Mouse (Mus musculus) heart, embryonic 10.5 days (tissue): ENCODE results near the gene Mpst. TPM values are rescaled to one million over a fixed set of nuclear protein-coding genes. Genes with fewer than 3 reads are reported as not detected.
A peak's percentile ranks its signal among the peaks of the same experiment; 100 is the strongest.

ENCODE experiments used
- DNase-seq: peaks from one replicate; pipeline ENCODE4 v3.0.0-alpha.2; 2017; ENCODE audit warnings: low spot score
- H3K27ac ChIP-seq: fragments of 300-500 bp; sonication (generic); 2 replicates; pipeline ENCODE4 v1.5.1; 2016; ENCODE audit warnings: mild to moderate bottlenecking
- H3K27me3 ChIP-seq: fragments of 300-500 bp; sonication (generic); 2 replicates; pipeline ENCODE4 v1.6.1; 2016; ENCODE audit warnings: mild to moderate bottlenecking; ENCODE audit not compliant: poor library complexity, insufficient read depth, severe bottlenecking
- H3K36me3 ChIP-seq: fragments of 300-500 bp; sonication (generic); 2 replicates; pipeline ENCODE4 v1.6.1; 2016; ENCODE audit warnings: mild to moderate bottlenecking, moderate library complexity
- H3K4me1 ChIP-seq: fragments of 300-500 bp; sonication (generic); 2 replicates; pipeline ENCODE4 v1.6.1; 2016; ENCODE audit warnings: mild to moderate bottlenecking
- H3K4me3 ChIP-seq: fragments of 300-500 bp; sonication (generic); 2 replicates; pipeline ENCODE4 v1.5.1; 2016; ENCODE audit warnings: mild to moderate bottlenecking, moderate library complexity
- H3K9me3 ChIP-seq: fragments of 300-500 bp; sonication (generic); 2 replicates; pipeline ENCODE4 v1.6.1; 2016; ENCODE audit warnings: mild to moderate bottlenecking, moderate library complexity
- WGBS: fragments of 180-500 bp; shearing (Covaris S2); methylation state at CpG from one replicate; pipeline ENCODE4 v1.1.7; 2016; 5-methylcytosine and 5-hydroxymethylcytosine counted together
- polyA plus RNA-seq: library from polyadenylated mRNA; unstranded; fragments of >200 nt; fragmentation: Nextera tagmentation; extraction: Ambion mirVana; gene quantifications from 2 replicates; pipeline ENCODE4 v1.2.1, GENCODE M21; 2016

Gene Mpst
- polyA plus RNA-seq, 1 experiment from 2014 or later: 1.4 TPM

- Histone ChIP-seq H3K9me3 (no peaks in the 10 kb centered on the region), H3K27me3 (peaks cover 23% of the 10 kb centered on the region), H3K4me1 (peaks cover 45% of the 10 kb centered on the region), H3K36me3 (peaks cover 32% of the 10 kb centered on the region), H3K27ac (0 out of 2 replicates have a peak overlapping the region, but pooled peaks have one; percentile 3), H3K4me3 (no peak overlapping the region)
- no peak for DNase-seq
- 87% methylated on average over 10 of the region's 10 CpGs for WGBS
Measured at GRCm38 (mm10) chr15:78430874-78431273, 24.7 kb downstream of the Mpst start.

- H3K27ac ChIP-seq: no peak overlapping the region
- H3K9me3 ChIP-seq: no peaks in the 10 kb centered on the region
- 80% methylated on average over 7 of the region's 7 CpGs for WGBS
- no peak overlapping the region for H3K4me3 ChIP-seq
- peaks cover 33% of the 10 kb centered on the region for H3K36me3 ChIP-seq
- peaks cover 31% of the 10 kb centered on the region for H3K27me3 ChIP-seq
- peaks cover 53% of the 10 kb centered on the region for H3K4me1 ChIP-seq
- DNase-seq: no peak
Measured at GRCm38 (mm10) chr15:78431541-78432121, 25.4 kb downstream of the Mpst start.

DNA sequence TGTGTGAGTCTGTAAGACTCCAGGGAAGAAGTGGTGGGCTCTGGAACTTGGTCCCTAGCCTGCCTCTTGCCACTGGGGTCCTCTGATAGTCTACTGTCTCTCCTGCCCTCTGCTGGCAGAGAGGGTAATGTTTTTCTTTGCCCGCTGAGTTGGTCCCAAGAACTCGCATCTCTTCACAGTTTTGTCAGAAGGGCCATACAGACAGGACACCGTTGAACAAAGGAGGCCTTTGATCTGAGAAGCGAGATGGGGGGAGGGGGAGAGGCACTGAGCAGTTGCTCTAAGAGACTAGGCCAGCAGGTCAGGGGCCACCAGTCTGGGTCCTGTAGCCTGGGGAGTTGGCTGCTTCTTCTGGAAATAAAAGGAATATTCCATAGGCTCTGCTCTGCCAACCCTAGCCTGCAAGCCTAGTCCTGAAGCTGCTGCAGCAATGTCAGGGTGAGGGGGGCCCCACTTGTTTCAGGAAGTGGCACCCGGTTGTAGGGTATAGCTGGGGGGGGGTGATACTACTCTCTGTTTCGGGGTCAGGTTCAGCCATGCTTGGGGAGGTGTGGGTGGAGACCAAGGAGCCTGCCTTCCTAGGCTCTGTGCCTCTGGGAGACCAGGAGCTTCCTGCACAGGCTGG, 28.8 kb downstream of the Mpst start:
- H3K27ac ChIP-seq: peak overlapping the region; percentile 43; the same call in 1 of the 2 replicates
- H3K4me3 ChIP-seq: no peak overlapping the region
- peaks cover 33% of the 10 kb centered on the region for H3K36me3 ChIP-seq
- H3K4me1 ChIP-seq: peaks cover 66% of the 10 kb centered on the region
- H3K27me3 ChIP-seq: peaks cover 39% of the 10 kb centered on the region
- 33% methylated on average over 6 of the region's 6 CpGs for WGBS
- no peaks in the 10 kb centered on the region for H3K9me3 ChIP-seq
- DNase-seq: no peak

- H3K27me3 ChIP-seq: peaks cover 39% of the 10 kb centered on the region
- H3K36me3 ChIP-seq: peaks cover 31% of the 10 kb centered on the region
- no peaks in the 10 kb centered on the region for H3K9me3 ChIP-seq
- H3K4me3 ChIP-seq: no peak overlapping the region
- DNase-seq: no peak
- 0 out of 2 replicates have a peak overlapping the region, but pooled peaks have one; percentile 43 for H3K27ac ChIP-seq
- peaks cover 68% of the 10 kb centered on the region for H3K4me1 ChIP-seq
- 88% methylated on average over 11 of the region's 11 CpGs for WGBS
Measured at GRCm38 (mm10) chr15:78435681-78436080, 29.5 kb downstream of the Mpst start.

DNA sequence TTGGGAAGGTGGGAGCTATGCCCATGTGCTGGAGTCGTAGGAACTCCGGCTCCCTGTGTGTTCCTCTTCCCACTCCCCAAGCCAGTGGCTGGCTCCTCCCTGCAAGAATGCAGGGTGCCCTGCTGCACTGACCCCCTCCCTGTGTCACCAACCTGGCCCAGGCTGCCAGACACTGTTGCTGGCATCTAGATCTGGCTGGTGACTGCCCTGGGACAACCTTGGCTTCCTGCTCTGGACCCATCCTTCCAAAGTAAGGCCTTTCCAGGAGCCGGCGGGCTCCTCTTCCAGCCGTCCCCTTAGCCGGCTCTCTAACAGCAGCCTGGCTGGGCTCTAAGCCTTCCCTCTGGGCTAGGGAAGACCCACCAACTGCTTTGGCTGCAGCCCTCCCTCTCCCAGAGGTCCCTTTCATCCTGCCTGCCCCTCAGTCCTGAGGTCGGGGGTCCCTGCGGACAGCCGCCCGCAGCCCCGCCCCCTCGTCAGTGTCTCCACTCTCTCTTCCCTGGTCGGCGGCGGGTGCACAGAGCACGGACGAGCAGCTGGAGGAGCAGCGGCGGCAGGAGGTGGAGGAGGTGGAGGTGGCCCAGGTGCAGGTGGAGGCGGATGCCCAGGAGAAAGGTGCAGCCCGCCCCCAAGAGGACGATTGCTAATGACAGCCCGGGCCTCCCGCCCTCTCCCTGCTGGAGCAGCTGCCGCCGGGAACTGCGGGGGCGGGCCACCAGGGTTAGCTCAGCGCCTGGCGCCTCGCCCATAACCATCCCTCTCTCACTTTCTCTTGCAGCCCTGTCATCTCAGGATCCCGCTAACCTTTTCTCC, 30.4 kb downstream of the Mpst start:
- DNase-seq: peak; percentile 87
- H3K27me3 ChIP-seq: peaks cover 39% of the 10 kb centered on the region
- 13% methylated on average over 30 of the region's 32 CpGs for WGBS
- peaks cover 74% of the 10 kb centered on the region for H3K4me1 ChIP-seq
- H3K9me3 ChIP-seq: no peaks in the 10 kb centered on the region
- peak overlapping the region; percentile 83 for H3K27ac ChIP-seq
- peaks cover 24% of the 10 kb centered on the region for H3K36me3 ChIP-seq
- H3K4me3 ChIP-seq: peak overlapping the region; percentile 56

DNA sequence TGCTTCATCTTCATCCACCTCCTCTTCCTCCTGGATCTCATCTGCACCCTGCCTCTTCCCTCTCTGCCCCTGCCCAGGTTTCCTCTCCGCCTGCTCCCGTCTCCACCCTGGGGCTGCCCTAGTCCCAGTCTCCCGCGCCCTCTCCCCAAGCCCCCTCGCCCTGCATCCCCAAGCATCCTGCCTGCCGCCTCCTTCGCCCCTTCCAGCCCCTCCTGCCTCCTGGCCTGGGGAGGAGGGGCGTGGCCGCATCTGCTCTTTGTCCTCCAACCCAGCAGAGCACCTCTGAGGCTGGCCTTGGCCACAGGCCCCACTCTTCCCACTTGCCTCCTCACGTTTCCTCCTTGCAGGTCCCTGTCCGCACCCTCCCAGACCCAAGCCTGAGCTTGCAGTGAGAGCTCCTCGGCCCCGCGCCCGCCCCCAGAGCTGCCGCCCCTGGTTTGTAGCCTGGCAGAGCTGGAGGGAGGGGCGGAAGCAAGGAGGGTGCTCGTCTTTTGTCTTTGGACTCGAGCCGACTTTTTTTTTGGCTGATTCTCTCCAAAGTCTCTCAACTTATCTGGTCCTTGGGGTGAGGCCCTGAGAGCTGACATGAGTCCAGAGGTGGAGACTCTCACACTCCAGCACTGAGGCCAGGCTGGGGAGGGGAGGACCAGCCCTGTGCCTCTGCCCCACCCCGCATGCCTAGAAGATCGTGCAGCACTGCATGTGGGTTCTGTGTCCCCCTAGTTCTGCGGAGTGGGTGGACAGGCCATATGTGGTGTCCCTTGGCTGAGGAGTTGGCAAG, 31.2 kb downstream of the Mpst start:
- Histone ChIP-seq H3K4me3 (peak overlapping the region; percentile 56), H3K27ac (peak overlapping the region; percentile 83), H3K27me3 (peaks cover 39% of the 10 kb centered on the region), H3K4me1 (peaks cover 78% of the 10 kb centered on the region), H3K9me3 (no peaks in the 10 kb centered on the region), H3K36me3 (peaks cover 24% of the 10 kb centered on the region)
- no peak for DNase-seq
- WGBS: 10% methylated on average over 23 of the region's 23 CpGs

- peak overlapping the region; percentile 83; the same call in 1 of the 2 replicates for H3K27ac ChIP-seq
- peaks cover 74% of the 10 kb centered on the region for H3K4me1 ChIP-seq
- WGBS: 46% methylated on average over 4 of the region's 4 CpGs
- peaks cover 39% of the 10 kb centered on the region for H3K27me3 ChIP-seq
- no peak for DNase-seq
- no peaks in the 10 kb centered on the region for H3K9me3 ChIP-seq
- H3K4me3 ChIP-seq: peak overlapping the region; percentile 56; the same call in 1 of the 2 replicates
- peaks cover 20% of the 10 kb centered on the region for H3K36me3 ChIP-seq
Measured at GRCm38 (mm10) chr15:78438018-78438394, 31.8 kb downstream of the Mpst start.

DNA sequence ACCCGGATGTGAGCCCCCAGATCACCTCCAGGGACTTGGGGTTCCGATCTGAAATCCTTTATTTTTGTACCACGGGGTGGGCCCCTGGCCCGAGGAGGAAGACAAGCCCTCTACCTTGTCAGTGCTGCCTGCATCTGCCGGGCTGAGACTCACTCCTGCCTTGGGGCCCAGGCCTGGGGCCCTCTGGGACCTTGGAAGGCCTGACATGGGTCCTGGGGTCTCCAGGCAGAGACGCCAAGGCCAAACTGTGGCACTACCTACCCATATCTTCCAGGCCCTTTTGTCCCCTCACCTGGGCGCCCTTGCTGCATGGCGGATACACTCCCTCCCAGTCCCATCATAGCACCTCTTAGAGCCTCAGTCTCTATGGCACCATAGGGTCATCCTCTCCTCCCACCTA, 32.3 kb downstream of the Mpst start:
- no peaks in the 10 kb centered on the region for H3K9me3 ChIP-seq
- no peak overlapping the region for H3K27ac ChIP-seq
- peaks cover 72% of the 10 kb centered on the region for H3K4me1 ChIP-seq
- no peak for DNase-seq
- H3K36me3 ChIP-seq: peaks cover 15% of the 10 kb centered on the region
- WGBS: 57% methylated on average over 8 of the region's 8 CpGs
- H3K27me3 ChIP-seq: peaks cover 39% of the 10 kb centered on the region
- no peak overlapping the region for H3K4me3 ChIP-seq

DNA sequence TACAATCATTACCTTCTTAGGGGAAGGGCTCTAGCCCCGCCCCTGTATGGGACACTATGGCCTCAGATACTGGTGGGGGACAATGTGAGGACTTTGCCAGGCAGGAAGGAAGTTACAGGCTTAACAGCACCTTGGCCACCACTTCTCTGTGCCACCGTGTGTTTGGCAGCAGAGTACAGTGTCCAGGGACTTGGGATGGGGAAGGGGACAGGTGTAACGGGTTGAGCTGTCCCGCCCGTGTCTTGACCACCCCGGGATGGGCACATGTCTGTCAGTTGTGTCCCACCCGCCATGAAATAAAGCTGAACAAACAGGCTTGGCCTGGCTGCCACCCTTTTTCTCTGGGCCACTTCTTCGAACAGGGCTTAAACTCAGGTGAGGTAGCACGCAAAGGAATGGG, 32.8 kb downstream of the Mpst start:
- peaks cover 44% of the 10 kb centered on the region for H3K27me3 ChIP-seq
- H3K4me3 ChIP-seq: no peak overlapping the region
- peaks cover 11% of the 10 kb centered on the region for H3K36me3 ChIP-seq
- no peak overlapping the region for H3K27ac ChIP-seq
- no peaks in the 10 kb centered on the region for H3K9me3 ChIP-seq
- 66% methylated on average over 9 of the region's 9 CpGs for WGBS
- H3K4me1 ChIP-seq: peaks cover 77% of the 10 kb centered on the region
- no peak for DNase-seq

DNA sequence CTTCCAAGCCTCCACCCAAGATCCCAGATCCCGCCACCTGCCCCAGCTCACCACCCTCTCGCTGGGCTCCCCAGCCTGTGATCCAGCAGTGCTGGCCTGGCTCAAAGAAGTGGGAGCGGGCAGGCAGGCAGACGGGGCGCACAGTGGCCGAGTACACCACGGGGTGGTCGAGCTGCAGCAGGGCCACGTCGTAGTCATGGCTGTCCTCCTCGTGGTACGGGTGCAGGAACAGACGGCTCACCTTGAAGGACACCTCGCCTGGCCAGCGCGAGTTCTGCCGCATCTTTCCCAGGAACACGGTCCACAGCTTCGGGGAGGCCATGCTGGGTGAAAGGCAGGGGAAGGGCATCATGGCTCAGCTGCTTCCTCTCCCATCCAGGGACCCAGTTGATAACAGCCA, 36.0 kb downstream of the Mpst start:
- Histone ChIP-seq H3K9me3 (no peaks in the 10 kb centered on the region), H3K27ac (no peak overlapping the region; the same call in 1 of the 2 replicates), H3K36me3 (no peaks in the 10 kb centered on the region), H3K27me3 (peaks cover 32% of the 10 kb centered on the region), H3K4me1 (peaks cover 61% of the 10 kb centered on the region), H3K4me3 (no peak overlapping the region)
- 81% methylated on average over 19 of the region's 19 CpGs for WGBS
- no peak for DNase-seq

GRCm38 (mm10) chr15:78443857-78444256, 37.6 kb downstream of the Mpst start:
- DNase-seq: no peak
- no peak overlapping the region for H3K4me3 ChIP-seq

DNA sequence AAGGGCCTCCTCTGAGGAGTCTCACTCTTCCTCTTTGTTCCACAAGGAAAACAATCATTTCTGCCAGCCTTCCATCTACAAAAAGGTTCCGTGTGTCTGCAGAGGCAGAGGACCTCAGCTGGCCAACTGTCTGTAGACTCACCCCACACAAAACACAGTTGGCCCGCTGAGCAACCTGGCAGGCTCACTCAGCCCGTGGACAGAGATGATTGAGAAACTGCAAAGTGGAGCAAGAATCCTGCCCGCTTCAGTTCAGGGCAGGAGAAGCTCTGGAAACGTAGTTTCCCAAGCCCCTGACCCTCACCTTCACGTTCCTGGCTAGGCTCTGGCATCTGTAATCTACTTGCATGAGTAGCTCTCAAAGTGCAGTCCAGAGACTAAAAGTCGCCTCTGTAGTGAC, 40.9 kb downstream of the Mpst start:
- H3K27ac ChIP-seq: peak overlapping the region; percentile 89
- H3K9me3 ChIP-seq: no peaks in the 10 kb centered on the region
- peaks cover 46% of the 10 kb centered on the region for H3K4me1 ChIP-seq

More at GRCm38 (mm10) chr15:78443857-78444256, 37.6 kb downstream of the Mpst start:
- 43% methylated on average over 6 of the region's 6 CpGs for WGBS
- peaks cover 53% of the 10 kb centered on the region for H3K4me1 ChIP-seq
- H3K27ac ChIP-seq: no peak overlapping the region
- no peaks in the 10 kb centered on the region for H3K9me3 ChIP-seq
- peaks cover 18% of the 10 kb centered on the region for H3K27me3 ChIP-seq
- H3K36me3 ChIP-seq: no peaks in the 10 kb centered on the region

More for the DNA sequence above, 40.9 kb downstream of the Mpst start:
- Histone ChIP-seq H3K36me3 (no peaks in the 10 kb centered on the region), H3K27me3 (peaks cover 16% of the 10 kb centered on the region), H3K4me3 (no peak overlapping the region)
- DNase-seq: no peak
- WGBS: 46% methylated on average over 7 of the region's 7 CpGs
